Mouse (Mus musculus) cortical plate, adult 2 months (tissue): ENCODE results near the gene D630003M21Rik.

Source experiments
- CTCF ChIP-seq: fragments of 200-500 bp; IDR thresholded peaks from 2 replicates; pipeline ENCODE4 v1.5.1; 2011; ENCODE audit warnings: mild to moderate bottlenecking, control low read depth, low read length; ENCODE audit not compliant: insufficient read depth; ENCODE audit errors: extremely low read depth
- POLR2A ChIP-seq: fragments of 200-500 bp; IDR thresholded peaks from 2 replicates; pipeline ENCODE4 v1.6.1; 2011; ENCODE audit warnings: mild to moderate bottlenecking, low read length, control low read depth; ENCODE audit not compliant: insufficient read depth; ENCODE audit errors: extremely low read depth

DNA sequence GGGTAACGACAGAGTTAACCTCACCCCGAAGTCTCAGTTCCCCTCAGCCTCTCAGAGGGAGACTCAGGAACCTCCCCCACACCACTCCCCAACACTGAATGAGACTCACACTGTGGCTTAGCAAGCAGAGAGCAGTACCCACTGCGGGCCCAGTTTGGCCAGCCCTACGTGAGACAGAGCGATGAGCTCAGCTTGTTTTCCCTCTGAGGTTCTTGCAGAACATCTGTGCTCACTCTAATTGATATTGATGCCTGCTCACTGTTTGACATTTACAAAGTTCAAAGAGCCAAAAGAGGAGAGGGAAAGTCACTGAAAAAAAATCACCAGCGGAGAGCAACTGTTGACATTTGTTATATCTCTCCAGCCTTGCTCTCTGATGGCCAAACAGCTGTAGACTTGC lies 67.3 kb downstream of the D630003M21Rik start:
- no peak for TF ChIP-seq POLR2A
- TF ChIP-seq CTCF = no peak
